Mouse (Mus musculus) kidney, adult 2 months (tissue): ENCODE measurements at regions not wholly inside any gene's neighbourhood (a gene's known extent, or its start where the extent isn't known, plus 50 kb on each side); places are given as distances from the start of the nearest gene placed in this dataset.

Experiments
- CTCF ChIP-seq: fragments of 200-500 bp; conservative IDR thresholded peaks from 2 replicates; pipeline ENCODE4 v1.5.1; 2011; ENCODE audit warnings: low read depth, mild to moderate bottlenecking, control low read depth, low read length, moderate library complexity, mixed read lengths; ENCODE audit not compliant: insufficient read depth, insufficient read length
- POLR2A ChIP-seq: fragments of 200-500 bp; IDR thresholded peaks from one replicate; pipeline ENCODE4 v1.6.1; 2011; ENCODE audit warnings: low read depth, low read length, control low read depth

DNA sequence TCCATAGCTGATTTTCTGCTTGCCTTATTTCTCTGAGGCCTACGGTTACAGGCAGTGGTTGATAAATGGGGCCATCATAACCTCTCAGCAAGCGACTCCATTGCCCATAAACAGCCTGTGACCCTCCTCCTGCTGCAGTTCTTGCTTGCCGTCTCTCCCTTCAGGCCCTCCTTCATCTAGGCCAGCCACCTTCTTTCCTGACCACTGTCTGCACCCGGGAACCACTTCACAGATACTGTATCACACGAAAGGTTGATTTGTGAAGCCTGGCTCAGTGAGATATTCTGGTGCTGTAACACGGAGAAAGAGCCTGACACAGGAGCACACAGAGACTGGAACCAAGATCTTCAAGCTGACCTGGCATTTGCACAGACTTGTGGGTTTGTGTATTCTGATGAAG lies 294.1 kb downstream of the Epha4 start:
- TF ChIP-seq POLR2A (no peak), CTCF (no peak)
